Mouse (Mus musculus) neutrophil, adult 5-6 weeks (primary cell): ENCODE measurements at regions not wholly inside any gene's neighbourhood (a gene's known extent, or its start where the extent isn't known, plus 50 kb on each side); places are given as distances from the start of the nearest gene placed in this dataset.

Experiments
- ATAC-seq: fragments of 151-379, 151-347 bp; 2 replicates; pipeline ENCODE4 v1.8.0; 2017; ENCODE audit warnings: mild to moderate bottlenecking, moderate TSS enrichment; ENCODE audit not compliant: insufficient number of reproducible peaks, poor library complexity, low FRiP score, severe bottlenecking; ENCODE audit errors: extremely low read depth

DNA sequence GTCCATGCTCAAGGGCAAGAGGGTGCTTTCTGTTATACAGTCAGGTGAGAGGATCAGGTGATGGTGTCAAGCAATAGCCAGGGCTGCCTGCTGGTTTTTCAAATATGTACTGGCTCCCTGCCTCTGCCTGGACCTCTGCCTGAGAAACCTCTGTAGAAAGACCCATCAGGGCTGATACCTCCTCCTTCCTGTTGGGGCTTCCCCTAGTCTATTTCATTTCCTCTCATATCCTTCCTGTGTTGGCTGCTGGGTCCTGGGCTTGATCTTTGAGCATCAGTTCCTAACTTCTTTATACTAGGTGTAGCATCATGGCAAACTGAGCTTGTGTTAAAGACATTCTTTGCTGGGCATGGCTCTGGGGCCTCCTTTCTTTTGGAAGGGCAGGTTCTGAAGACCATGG lies 89.5 kb downstream of the Tmem38b start:
- ATAC-seq, result peak; percentile 74

DNA sequence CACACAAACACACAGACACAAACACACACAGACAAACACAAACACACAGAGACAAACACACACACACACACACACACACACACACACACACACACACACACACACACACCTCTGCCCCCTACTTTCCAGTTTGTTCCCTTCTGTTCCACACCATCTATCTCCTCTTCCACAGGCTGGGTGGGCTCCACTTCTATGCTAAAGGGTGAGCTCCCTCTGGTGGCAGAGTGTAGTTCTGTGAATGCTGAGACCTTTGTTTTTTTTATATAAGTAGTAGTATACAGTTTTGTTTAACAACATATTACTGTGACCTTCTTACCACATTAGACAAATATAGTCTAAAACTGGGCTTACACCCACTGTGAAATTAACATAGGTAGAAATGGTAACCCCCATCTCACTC lies 93.3 kb downstream of the Tmem38b start:
- peak; percentile 39; the same call in 1 of the 2 replicates for ATAC-seq

DNA sequence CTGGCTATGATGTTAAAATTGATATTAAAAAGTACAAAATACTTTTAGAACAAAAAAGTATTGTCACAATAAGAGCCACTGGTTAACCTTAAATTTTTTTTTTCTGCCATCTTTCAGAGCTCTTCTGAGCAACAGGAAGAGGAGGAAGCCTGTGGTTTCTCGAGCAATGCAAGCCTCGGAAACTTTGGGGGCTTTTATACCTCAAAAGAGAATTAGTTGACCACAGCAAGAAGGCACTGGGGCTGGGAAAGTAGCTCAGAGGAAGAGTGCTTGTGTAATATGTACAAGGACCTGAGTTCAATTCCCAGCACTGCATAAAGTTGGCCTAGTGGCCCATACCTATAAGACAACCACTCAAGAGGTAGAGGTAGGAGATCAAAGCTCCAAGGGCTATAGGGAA lies 94.7 kb downstream of the Tmem38b start:
- no peak for ATAC-seq

DNA sequence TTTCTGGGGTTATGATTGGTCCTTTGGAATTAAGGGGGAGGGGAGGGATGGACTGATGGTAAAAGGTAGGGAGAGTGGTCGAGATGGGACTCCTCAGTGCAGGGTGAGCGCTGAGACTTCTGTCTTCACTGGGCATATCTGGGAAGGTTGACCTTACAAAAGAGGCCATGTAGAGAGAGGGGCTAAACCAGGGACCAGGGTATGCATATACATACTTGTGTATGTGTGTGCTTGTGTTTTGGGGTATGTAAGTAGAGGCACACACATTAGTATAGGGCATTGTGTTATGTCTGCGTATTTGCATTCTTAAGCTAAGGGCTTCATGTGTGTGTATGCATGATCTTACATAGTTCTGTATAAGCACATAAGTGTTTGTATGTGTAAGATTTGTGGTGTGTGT lies 105.2 kb downstream of the Tmem38b start:
- no peak for ATAC-seq

DNA sequence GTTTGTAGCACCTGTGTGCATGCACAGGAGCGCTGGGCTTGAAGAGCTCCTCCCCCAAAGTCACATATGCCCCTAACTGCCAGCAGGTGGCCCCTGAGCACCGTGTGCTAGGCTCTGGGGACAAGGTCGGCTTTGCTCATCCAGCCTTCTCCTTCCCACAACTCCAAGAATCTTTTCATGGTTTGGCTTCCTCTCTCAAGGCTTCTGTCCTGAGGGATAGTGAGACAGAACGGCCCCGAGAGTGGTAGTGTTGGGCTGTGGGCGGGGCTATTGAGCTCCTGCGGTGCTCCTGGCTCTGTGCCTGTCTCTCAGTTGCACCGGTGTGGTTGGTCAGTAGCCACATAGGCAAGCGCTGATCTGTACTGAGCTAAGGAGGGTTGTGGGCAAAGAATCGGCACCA lies 105.7 kb downstream of the Tmem38b start:
- peak; percentile 54; the same call in 1 of the 2 replicates for ATAC-seq

DNA sequence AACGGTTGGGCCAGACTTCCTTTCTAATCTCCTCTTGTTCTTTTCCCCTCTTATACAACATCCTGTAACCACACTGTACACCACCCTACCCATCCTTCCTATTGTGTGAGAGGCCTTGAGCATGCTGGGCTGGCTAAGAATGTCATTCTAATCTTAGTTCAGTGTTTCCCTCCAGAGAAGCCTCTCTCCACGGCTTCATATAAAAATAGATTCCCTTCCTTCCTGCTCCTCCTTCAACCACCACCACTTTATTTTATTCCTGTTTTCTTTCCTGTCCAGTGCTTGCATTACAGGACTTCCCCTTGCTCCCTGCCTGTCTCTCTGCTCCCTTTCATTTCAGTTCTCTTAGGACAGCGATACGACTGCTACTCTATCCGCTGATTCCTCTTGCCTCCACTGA lies 109.5 kb downstream of the Tmem38b start:
- ATAC-seq, result no peak

DNA sequence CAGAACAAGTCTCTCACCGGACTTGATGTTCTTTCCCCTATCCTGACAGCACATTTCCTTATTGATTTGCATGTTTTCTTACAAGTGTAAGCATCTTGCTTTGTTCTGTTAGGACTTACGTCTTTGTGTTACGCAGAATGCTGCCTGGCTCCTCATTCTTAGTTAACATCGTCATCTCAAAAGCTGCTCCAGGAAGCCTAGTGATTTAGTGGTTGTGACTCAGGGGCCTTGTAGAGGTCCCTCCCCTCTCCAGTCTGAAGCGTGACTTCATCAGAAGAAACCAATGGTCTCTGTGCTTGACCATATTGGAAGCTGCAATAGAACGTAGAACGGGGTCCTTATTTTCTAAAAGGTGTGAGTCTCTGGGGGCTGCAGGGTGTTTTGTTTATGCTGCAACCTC lies 122.9 kb downstream of the Tmem38b start:
- ATAC-seq, result no peak

DNA sequence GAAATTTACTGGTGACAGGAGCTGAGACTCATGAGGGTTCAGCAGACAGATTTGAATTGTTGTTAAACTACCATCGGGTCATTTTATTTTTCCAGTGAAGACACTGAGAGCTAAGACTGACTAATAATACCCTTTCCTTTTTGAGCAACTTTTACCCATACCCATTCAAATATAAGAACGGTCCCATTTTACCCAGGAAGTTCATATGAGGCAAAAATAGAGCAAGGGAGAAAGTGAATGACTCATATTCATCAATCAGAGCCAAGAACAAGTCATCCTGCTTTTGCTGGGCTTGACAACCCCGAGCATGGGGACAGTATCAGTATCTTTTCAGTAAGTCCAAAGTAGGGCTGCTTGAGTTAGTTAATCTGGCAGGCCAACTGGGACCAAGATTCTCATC lies 123.3 kb downstream of the Tmem38b start:
- ATAC-seq, result no peak

DNA sequence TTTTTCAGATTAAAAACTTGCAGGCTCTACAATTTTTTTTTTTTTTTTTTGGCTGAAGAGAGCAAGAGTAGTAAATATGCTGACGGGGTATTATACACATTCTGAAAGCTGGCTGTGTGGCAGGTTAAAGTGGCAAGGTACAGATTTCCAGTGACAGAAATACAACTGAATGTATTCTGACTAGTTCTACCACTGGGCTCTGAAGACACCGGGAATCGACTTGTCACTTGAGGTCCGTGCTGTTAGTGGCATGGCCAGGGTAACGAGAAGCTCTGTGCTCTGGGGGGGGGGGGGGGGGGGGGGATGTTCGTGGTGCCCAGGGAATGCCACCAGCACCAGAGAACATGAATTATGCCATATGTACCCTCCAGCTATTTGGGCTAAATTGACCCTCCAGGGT lies 124.7 kb downstream of the Tmem38b start:
- no peak for ATAC-seq

DNA sequence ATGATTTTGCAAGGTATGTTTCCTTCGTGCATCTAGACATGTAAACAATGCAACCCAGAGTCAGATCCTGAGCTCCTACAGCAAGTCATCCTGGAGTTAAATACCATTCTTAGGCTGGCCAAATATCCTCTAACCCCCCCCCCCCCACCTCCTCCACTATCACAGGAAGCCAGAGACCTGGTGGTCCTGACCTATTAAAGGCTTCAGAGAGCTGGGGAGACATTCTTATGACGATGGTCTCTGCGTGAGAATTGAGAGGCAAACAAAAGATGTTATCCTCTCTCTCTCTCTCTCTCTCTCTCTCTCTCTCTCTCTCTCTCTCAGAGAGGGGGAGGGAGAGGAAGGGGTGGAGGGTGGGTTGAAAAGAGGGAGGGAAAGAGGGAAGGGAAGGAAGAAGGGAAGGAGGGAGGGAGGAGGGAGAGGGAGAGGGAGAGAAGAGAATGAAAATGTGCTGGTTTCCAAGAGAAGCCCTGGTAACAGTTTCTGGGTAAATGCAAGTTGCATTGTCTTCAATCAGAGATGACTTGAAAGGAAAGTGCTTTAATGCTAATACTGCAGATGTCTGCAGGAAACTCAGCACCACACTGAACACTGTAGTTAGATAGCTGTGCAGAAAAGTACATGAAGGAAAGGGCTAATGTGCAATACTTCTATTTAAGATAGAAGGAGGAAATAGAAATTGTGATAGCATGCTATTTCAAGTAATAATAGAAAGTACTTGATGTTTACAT lies 125.3 kb downstream of the Tmem38b start:
- no peak for ATAC-seq

DNA sequence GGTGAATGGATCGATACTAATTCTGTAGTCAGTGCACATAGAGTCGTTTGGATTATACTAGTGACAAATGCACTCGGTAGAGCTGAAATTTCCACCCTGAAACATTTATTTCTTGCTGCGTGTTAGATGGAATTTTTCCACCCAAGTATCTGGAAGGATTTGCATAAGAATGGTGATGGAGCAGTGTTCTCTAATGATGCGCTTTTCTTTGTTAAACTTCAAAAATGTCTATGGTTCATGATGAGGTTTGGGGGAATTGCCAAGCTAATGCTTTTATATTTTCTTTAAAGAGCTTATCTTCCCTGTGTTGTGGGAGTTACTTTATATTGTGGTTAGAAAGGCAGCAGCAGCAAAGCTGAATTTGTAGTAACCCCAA lies 125.9 kb downstream of the Tmem38b start:
- ATAC-seq, result no peak

DNA sequence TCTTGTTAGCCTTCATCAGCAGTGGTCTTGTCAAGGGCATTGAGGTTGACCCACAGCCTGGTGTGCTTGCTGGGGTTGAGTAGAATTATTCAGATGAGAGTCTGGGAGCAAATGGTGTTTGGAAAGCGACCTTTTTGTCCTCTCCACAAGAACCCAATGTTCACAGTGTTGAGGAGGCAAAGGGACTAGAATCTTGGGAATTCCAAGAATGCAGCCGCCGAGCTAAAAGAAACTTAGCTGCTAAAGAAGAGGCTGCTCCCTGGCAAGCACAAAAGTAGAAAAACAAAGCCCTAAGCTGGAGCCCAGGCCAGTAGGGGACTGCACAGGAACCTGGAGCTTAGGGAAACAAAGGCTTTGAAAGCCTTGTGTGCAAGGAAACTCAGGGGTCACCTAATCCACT lies 126.4 kb downstream of the Tmem38b start:
- ATAC-seq, result no peak

DNA sequence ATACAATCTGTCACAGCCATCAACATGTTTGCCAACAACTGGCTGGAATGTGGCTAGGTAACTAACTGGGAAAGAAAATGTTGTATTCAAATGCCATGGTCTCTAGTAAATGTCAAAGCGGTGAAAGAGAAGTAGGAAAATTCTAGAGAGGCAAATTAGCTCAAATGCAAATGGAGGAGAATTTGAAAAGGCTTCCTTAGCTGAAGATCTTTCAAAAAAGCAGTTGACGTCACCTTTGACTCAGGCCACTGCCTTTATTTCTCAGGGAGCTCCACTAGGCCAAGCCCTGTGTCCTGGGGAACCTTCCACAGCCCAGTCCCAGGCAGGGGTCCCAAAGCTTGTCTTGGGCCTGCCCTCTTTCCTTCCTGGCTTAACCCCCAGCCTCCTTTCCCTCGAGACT lies 136.6 kb downstream of the Tmem38b start:
- no peak for ATAC-seq

DNA sequence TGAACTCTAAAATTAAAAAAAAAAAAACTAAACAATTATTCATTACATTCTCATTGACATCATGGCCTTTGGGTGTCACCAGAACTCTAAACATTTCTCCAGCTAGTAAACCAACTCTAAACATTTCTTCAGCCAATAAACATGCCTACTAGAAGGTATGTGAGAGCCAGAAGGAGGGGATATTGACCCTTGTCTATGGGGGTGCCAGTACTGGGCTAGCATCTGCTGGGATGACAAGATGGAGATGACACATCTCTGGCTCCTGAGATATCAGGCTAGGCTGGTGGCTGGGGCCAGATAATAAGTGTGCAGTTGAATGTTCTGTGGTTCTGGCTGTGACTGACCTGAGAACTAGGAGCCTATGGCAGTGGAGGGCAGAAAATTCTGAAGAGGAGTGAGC lies 144.6 kb downstream of the Tmem38b start:
- ATAC-seq, result no peak

DNA sequence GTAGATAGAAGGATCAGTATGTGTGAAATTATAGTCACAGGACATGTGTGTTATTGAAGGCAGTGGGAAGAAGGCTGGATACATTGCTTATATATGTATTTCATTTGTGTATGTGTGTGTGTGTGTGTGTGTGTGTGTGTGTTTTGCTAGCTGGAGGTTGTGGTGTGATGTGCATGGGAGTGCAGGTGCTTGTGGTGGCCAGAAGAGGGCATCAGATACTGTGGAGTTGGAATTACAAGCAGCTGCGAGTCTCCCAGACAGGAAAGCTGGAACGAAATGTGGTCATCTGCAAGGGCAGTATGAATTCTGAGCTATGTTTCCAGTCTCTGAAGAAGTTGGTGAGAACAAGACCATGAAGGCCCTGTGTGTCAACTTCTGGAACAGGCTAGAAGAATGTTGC lies 145.1 kb downstream of the Tmem38b start:
- ATAC-seq, result no peak

DNA sequence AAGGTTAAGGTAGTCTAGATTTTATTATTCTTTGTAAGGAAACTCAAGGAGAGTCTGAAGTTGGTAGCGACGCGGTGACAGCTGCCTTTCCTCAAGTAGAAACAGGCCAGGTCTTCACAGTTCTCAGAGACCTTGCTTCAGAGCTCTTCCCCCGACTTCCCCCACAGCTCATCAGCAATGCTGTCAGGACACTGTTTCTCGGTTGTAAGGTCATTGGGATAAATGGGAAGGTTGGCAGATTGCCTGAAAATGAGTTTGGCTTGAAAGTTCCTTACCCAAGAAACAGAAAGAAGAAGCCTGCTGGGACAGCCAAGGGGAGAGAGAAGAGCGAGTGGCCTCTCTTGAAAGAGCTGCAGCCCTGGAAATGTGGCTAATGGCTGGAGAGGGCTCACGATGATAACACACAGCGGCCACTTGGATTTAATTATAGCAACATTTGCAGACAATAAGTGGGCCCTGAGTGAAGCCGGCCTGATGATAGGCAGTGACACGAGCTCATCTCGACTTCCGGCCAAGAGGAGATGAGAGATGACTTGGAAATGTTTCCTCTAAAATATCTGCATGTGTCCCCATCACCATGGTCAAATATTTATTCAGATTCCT lies 150.3 kb downstream of the Tmem38b start:
- ATAC-seq, result no peak

DNA sequence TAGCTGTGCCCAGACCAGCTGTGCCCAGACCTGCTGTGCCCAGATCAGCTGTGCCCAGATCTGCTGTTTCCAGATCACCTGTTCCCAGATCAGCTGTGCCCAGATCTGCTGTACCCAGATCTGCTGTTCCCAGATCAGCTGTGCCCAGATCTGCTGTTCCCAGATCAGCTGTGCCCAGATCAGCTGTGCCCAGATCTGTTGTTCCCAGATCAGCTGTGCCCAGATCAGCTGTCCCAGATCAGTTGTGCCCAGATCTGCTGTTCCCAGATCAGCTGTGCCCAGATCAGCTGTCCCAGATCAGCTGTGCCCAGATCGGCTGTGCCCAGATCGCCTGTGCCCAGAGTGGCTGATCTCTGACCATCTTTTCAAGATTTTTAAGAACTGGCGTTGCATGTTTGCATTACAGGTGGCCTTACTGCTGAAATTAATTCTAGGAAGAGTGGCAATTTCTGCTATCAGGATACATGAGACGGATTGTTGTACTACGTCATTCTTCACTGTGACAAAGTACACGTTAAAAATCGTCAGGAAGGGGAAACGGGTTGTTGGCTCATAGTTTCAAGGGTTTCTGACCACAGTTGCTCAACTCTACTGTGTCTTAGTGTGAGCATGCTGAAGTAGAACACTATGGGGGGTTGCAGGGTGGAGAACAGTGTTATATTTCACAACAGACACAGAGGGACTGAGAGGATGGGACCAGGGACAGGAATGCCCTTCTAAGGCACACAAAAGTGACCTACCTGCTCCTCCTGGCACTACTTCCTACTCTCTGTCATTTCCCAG lies 160.9 kb downstream of the Tmem38b start:
- ATAC-seq, result peak; percentile 71

DNA sequence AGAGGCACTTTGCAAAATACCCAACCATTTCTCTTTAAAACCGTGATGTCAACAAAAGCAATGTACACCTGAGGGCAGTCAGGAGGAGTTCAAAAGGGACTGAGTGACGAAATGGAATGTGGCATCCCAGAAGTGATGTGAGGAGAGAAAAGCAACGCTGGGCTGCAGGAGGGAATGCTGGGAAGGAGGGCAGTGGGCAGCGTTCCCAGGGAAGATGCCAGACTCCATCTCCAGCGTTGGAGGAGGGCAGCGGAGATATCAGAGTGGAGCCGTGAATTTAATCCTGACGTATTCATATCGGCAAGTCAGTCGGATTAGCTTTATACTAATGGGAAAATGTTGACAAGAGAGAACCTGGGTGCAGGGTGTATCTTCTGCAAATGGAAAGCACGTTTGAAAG lies 161.7 kb downstream of the Tmem38b start:
- no peak for ATAC-seq

DNA sequence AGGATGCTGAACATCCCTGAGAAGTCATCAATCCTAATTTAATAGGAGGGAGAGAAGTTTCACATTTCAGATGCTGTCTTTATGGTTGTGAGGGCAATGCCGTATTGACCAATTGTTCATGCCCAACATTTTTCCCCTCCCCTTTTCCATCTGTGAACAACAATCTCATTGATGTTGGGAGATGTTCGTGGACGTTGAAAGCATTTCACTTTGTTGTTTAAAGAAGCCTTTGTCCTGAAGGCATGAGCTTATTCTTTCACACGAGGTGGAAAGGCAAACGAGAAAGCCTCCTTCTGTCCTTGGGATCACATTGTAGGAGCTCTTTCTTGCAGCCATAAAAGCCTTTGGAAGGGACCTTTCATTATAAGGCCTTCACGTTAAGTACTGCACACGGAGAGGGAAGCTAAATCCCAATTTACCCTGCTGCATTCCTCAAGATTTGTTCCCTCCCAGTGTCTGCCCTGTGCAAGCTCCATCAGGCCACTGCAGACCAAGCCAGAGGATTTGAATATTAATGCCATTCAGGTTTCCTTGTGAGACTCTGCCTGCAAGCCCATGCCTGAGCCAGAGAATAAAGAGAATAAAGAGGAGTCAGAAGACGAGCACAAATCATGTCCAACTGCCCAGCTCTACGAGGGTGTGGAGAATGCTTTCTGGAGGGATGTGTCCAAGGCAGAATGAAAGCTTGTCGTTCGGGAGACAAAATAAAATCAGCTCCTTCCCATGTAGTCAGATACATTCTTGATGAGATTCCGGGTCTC lies 195.4 kb downstream of the Tmem38b start:
- ATAC-seq, result no peak
